Mouse (Mus musculus): ENCODE results near the gene Iqcj. TPM values are rescaled to one million over a fixed set of nuclear protein-coding genes. Genes with fewer than 3 reads are reported as not detected.

The Iqcj gene
- total and polyA plus RNA-seq, 2 experiments from 2014 or later = 0.24 to 2.5 TPM

DNA sequence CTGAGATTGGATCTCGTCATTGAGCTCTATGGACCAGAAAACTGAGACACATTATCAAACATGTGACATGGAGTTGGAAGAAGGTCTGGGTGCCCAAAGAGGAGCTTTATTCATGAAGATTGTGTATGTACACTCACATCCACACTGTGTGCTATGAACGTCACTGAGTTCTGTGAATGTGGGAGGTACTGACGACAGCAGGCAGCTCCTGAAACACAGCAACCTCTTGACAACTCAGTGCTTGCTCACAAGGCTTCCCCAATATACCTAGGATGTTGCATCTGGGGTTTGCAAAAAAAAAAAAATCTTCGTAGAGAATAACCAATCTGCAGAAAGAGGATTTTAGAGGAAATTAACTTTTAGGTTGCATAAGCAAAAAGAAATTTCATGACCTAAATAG is 31.1 kb downstream of the Iqcj start:
- no peaks in the 10 kb centered on the region for H3K4me1 ChIP-seq (ENCODE audit: insufficient read depth)
- TF ChIP-seq CTCF (IDR thresholded peaks at IDR 0.05; ENCODE audit: low read depth) = no peak
- ATAC-seq (no peak), DNase-seq (no peak)
- H3K4me2 ChIP-seq (ENCODE audit: low read depth) = no peak overlapping the region
- H3K27me3 ChIP-seq (ENCODE audit: insufficient read depth, low read length) = no peaks in the 10 kb centered on the region
- 86% methylated on average over 4 of the region's 4 CpGs for WGBS
- H3K9ac ChIP-seq = no peak overlapping the region
- H3K27ac ChIP-seq (ENCODE audit: low read depth, low read length) = no peak overlapping the region
- H3K36me3 ChIP-seq (ENCODE audit: insufficient read depth) = no peaks in the 10 kb centered on the region
- no peak overlapping the region for H3K4me3 ChIP-seq (ENCODE audit: low read depth, low read length)
- no peaks in the 10 kb centered on the region for H3K9me3 ChIP-seq (ENCODE audit: low read length)

DNA sequence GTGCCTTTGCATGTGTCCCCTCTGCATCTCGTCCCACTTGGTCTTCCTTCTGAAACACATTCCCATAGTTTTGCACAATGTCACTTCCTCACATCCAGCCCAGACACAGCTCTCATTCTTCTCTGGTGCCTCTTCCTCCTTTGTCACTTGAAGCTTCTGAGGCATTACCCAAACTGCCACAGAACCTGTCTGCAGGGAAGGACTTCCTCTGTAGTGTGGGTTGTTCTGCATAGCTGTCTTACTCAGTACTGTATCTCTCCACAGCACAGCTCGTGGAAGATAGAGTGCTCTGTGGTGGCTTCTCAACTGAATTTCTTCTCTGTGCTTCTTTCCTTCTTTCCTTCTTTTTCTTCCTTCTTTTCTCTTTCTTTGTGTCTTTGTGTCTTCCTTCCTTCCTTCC is 33.4 kb downstream of the Iqcj start:
- Histone ChIP-seq H3K4me2 (ENCODE audit: low read depth) (no peak overlapping the region), H3K4me3 (ENCODE audit: low read depth, low read length) (no peak overlapping the region), H3K27me3 (ENCODE audit: insufficient read depth, low read length) (no peaks in the 10 kb centered on the region), H3K4me1 (ENCODE audit: insufficient read depth) (no peaks in the 10 kb centered on the region), H3K9ac (no peak overlapping the region), H3K9me3 (ENCODE audit: low read length) (no peaks in the 10 kb centered on the region), H3K27ac (ENCODE audit: low read depth, low read length) (no peak overlapping the region), H3K36me3 (ENCODE audit: insufficient read depth) (no peaks in the 10 kb centered on the region)
- 79% methylated on average over 2 of the region's 2 CpGs for WGBS
- ATAC-seq = no peak
- no peak for DNase-seq
- TF ChIP-seq CTCF (IDR thresholded peaks at IDR 0.05; ENCODE audit: low read depth) = no peak

GRCm38 (mm10) chr3:67930424-67931133 is 38.6 kb downstream of the Iqcj start:
- H3K4me3 ChIP-seq (ENCODE audit: low read depth, low read length) = no peak overlapping the region
- TF ChIP-seq CTCF (IDR thresholded peaks at IDR 0.05; ENCODE audit: low read depth) = no peak
- H3K4me1 ChIP-seq (ENCODE audit: insufficient read depth) = peaks cover 3% of the 10 kb centered on the region; the same call in 1 of the 2 replicates
- ATAC-seq (peak; percentile 12; the same call in 1 of the 2 replicates), DNase-seq (no peak)
- H3K27me3 ChIP-seq (ENCODE audit: insufficient read depth, low read length) = no peaks in the 10 kb centered on the region
- H3K27ac ChIP-seq (ENCODE audit: low read depth, low read length) = no peak overlapping the region
- H3K4me2 ChIP-seq (ENCODE audit: low read depth) = no peak overlapping the region
- WGBS = 68% methylated on average over 10 of the region's 10 CpGs
- H3K9me3 ChIP-seq (ENCODE audit: low read length) = no peaks in the 10 kb centered on the region
- no peak overlapping the region for H3K9ac ChIP-seq
- no peaks in the 10 kb centered on the region for H3K36me3 ChIP-seq (ENCODE audit: insufficient read depth)

- Histone ChIP-seq H3K9me3 (ENCODE audit: low read length) (no peaks in the 10 kb centered on the region), H3K27me3 (ENCODE audit: insufficient read depth, low read length) (no peaks in the 10 kb centered on the region), H3K9ac (no peak overlapping the region), H3K4me3 (ENCODE audit: low read depth, low read length) (no peak overlapping the region), H3K4me1 (ENCODE audit: insufficient read depth) (peaks cover 3% of the 10 kb centered on the region; the same call in 1 of the 2 replicates), H3K4me2 (ENCODE audit: low read depth) (no peak overlapping the region), H3K27ac (ENCODE audit: low read depth, low read length) (no peak overlapping the region), H3K36me3 (ENCODE audit: insufficient read depth) (no peaks in the 10 kb centered on the region)
- peak; percentile 76; the same call in 1 of the 2 replicates for ATAC-seq
- no peak for TF ChIP-seq CTCF (IDR thresholded peaks at IDR 0.05; ENCODE audit: low read depth)
- 53% methylated on average over 8 of the region's 8 CpGs for WGBS
- peak; percentile 47 for DNase-seq
These were observed 39.2 kb downstream of the Iqcj start for GRCm38 (mm10) chr3:67931181-67931580.

GRCm38 (mm10) chr3:67931914-67932313 is 39.9 kb downstream of the Iqcj start:
- ATAC-seq = no peak

DNA sequence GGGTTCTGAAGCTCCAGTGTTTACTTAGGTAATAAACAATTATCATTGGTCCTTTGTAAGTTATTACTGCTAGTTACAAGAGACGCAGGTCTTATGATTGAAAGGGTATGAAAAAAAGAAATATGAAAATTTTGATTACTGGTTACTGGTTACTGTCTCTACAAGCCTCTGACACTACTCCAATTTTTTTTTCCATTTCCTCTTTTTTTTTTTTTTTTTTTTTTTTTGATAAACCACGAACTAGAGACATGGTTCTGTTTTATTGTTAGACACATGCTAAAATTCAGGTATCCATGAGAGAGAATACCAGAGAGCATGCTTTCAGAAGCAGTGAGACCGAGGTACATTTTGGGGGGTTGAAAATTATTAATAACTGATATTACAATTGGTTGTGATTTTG is 43.8 kb downstream of the Iqcj start:
- WGBS = 85% methylated on average over 3 of the region's 3 CpGs
- Histone ChIP-seq H3K4me1 (ENCODE audit: insufficient read depth) (peaks cover 2% of the 10 kb centered on the region; the same call in 1 of the 2 replicates), H3K4me2 (ENCODE audit: low read depth) (no peak overlapping the region), H3K9me3 (ENCODE audit: low read length) (no peaks in the 10 kb centered on the region), H3K36me3 (ENCODE audit: insufficient read depth) (no peaks in the 10 kb centered on the region), H3K9ac (no peak overlapping the region), H3K27ac (ENCODE audit: low read depth, low read length) (no peak overlapping the region), H3K27me3 (ENCODE audit: insufficient read depth, low read length) (no peaks in the 10 kb centered on the region), H3K4me3 (ENCODE audit: low read depth, low read length) (no peak overlapping the region)
- TF ChIP-seq CTCF (IDR thresholded peaks at IDR 0.05; ENCODE audit: low read depth) = no peak
- DNase-seq = no peak
- ATAC-seq = no peak

More at GRCm38 (mm10) chr3:67931914-67932313, 39.9 kb downstream of the Iqcj start:
- no peak for DNase-seq
- H3K4me2 ChIP-seq (ENCODE audit: low read depth) = no peak overlapping the region
- H3K9ac ChIP-seq = no peak overlapping the region
- 79% methylated on average over 3 of the region's 3 CpGs for WGBS
- no peaks in the 10 kb centered on the region for H3K9me3 ChIP-seq (ENCODE audit: low read length)
- H3K4me1 ChIP-seq (ENCODE audit: insufficient read depth) = peaks cover 3% of the 10 kb centered on the region; the same call in 1 of the 2 replicates
- no peaks in the 10 kb centered on the region for H3K36me3 ChIP-seq (ENCODE audit: insufficient read depth)
- H3K27me3 ChIP-seq (ENCODE audit: insufficient read depth, low read length) = no peaks in the 10 kb centered on the region
- no peak for TF ChIP-seq CTCF (IDR thresholded peaks at IDR 0.05; ENCODE audit: low read depth)
- H3K4me3 ChIP-seq (ENCODE audit: low read depth, low read length) = no peak overlapping the region
- no peak overlapping the region for H3K27ac ChIP-seq (ENCODE audit: low read depth, low read length)

DNA sequence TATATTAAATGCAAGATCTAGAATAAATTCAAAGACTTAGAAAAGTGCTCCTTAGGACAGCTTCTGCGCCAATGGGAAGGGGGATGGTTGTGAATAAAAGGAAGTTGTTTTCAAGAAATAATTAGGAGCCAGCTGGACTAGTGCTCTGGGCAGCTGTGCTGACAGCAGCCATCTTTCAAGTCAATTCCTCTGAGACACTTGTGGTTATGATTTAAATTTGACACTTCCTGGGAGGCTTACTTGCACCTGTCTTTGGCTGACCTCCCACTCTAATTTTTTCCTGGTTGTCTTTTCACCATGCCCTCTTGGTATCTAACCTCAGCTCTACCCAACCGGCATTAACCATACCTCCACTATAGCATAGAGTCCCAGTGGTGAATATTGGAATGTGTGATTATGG is 55.0 kb downstream of the Iqcj start:
- Histone ChIP-seq H3K36me3 (ENCODE audit: insufficient read depth) (no peaks in the 10 kb centered on the region), H3K4me2 (ENCODE audit: low read depth) (no peak overlapping the region), H3K4me1 (ENCODE audit: insufficient read depth) (no peaks in the 10 kb centered on the region), H3K9ac (no peak overlapping the region), H3K27ac (ENCODE audit: low read depth, low read length) (no peak overlapping the region), H3K4me3 (ENCODE audit: low read depth, low read length) (no peak overlapping the region), H3K9me3 (ENCODE audit: low read length) (no peaks in the 10 kb centered on the region), H3K27me3 (ENCODE audit: insufficient read depth, low read length) (no peaks in the 10 kb centered on the region)
- 84% methylated on average over 2 of the region's 2 CpGs for WGBS
- ATAC-seq = no peak
- DNase-seq = no peak
- no peak for TF ChIP-seq CTCF (IDR thresholded peaks at IDR 0.05; ENCODE audit: low read depth)

Measured in forebrain, postnatal 0 days (tissue).